Mouse (Mus musculus) lung, embryonic 14.5 days (tissue): Measurements from ENCODE around the gene F3. TPM values are rescaled to one million over a fixed set of nuclear protein-coding genes. Genes with fewer than 3 reads are reported as not detected.
A peak's percentile ranks its signal among the peaks of the same experiment; 100 is the strongest.

Source experiments
- ATAC-seq: fragments of 200-750 bp; cut with Nextera tagmentation; 2 replicates; pipeline ENCODE4 v1.8.0; 2017; ENCODE audit warnings: mild to moderate bottlenecking, moderate TSS enrichment, moderate library complexity; ENCODE audit not compliant: insufficient read depth
- DNase-seq: peaks from one replicate; pipeline ENCODE4 v3.0.0-alpha.2; 2015
- H3K27ac ChIP-seq: fragments of 300-500 bp; sonication (generic); 2 replicates; pipeline ENCODE4 v1.5.1; 2014; ENCODE audit warnings: low read depth, mild to moderate bottlenecking, moderate library complexity
- H3K27me3 ChIP-seq: fragments of 300-500 bp; sonication (generic); 2 replicates; pipeline ENCODE4 v1.6.1; 2014; ENCODE audit warnings: low read length, control low read depth; ENCODE audit not compliant: insufficient read depth
- H3K36me3 ChIP-seq: fragments of 300-500 bp; sonication (generic); 2 replicates; pipeline ENCODE4 v1.6.1; 2014; ENCODE audit warnings: control low read depth; ENCODE audit not compliant: insufficient read depth
- H3K4me1 ChIP-seq: fragments of 300-500 bp; sonication (generic); 2 replicates; pipeline ENCODE4 v1.6.1; 2014; ENCODE audit warnings: antibody characterized with exemption, control low read depth; ENCODE audit not compliant: insufficient read depth
- H3K4me2 ChIP-seq: fragments of 300-500 bp; sonication (generic); 2 replicates; pipeline ENCODE4 v1.6.1; 2014; ENCODE audit warnings: mild to moderate bottlenecking
- H3K4me3 ChIP-seq: fragments of 300-500 bp; sonication (generic); 2 replicates; pipeline ENCODE4 v1.5.1; 2014; ENCODE audit warnings: low read depth, low read length
- H3K9ac ChIP-seq: fragments of 300-500 bp; sonication (generic); 2 replicates; pipeline ENCODE4 v1.6.1; 2014
- H3K9me3 ChIP-seq: fragments of 300-500 bp; sonication (generic); 2 replicates; pipeline ENCODE4 v1.6.1; 2016; ENCODE audit warnings: low read depth, low read length, control low read depth
- CTCF ChIP-seq: IDR thresholded peaks from 2 replicates; pipeline ENCODE4 v1.5.1; 2016; ENCODE audit warnings: antibody characterized with exemption, low read depth
- WGBS: fragments of 180-500 bp; shearing (Covaris S2); extraction: QIAGEN DNeasy Blood & Tissue Kit; methylation state at CpG from one replicate; pipeline ENCODE4 v1.1.7; 2014; 5-methylcytosine and 5-hydroxymethylcytosine counted together
- polyA plus RNA-seq: library from polyadenylated mRNA; unstranded; fragments of >200 nt; fragmentation: Nextera tagmentation; extraction: Ambion mirVana; gene quantifications from 2 replicates; pipeline ENCODE4 v1.2.1, GENCODE M21; 2014

Gene F3
- polyA plus RNA-seq, 1 experiment from 2014 or later: 16.1 TPM

DNA sequence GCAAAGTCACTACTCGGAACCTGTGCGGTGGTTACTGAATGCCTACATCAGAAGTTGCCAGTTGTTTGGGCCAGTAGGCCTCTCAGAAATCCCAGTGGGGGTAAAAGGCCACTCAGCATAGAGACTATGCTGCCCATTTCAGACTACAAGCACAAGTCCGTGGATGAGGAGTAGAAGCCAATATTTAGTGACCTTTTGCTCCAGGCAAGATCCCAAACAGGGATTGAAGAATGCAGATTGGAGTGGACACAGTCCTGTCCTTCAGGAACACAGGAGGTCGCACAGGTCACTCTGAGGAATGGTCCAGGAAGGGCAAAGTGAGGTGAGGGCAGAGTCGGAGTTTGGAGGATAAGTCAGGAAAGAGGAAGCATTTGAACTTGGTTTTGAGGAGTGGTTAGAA, 29.6 kb upstream of the F3 start:
- H3K36me3 ChIP-seq: no peaks in the 10 kb centered on the region
- no peak overlapping the region for H3K9ac ChIP-seq
- ATAC-seq (no peak), DNase-seq (no peak)
- TF ChIP-seq CTCF: no peak
- H3K27ac ChIP-seq: no peak overlapping the region
- 77% methylated on average over 5 of the region's 5 CpGs for WGBS
- H3K4me2 ChIP-seq: no peak overlapping the region
- no peak overlapping the region for H3K4me3 ChIP-seq
- no peaks in the 10 kb centered on the region for H3K4me1 ChIP-seq
- H3K27me3 ChIP-seq: no peaks in the 10 kb centered on the region
- H3K9me3 ChIP-seq: no peaks in the 10 kb centered on the region

- H3K4me2 ChIP-seq: no peak overlapping the region
- no peaks in the 10 kb centered on the region for H3K9me3 ChIP-seq
- H3K4me1 ChIP-seq: 0 out of 2 replicates have a peak, but pooled peaks cover 4% of the 10 kb centered on the region
- H3K27me3 ChIP-seq: no peaks in the 10 kb centered on the region
- DNase-seq (no peak), ATAC-seq (no peak)
- H3K27ac ChIP-seq: no peak overlapping the region
- H3K9ac ChIP-seq: no peak overlapping the region
- WGBS: 74% methylated on average over 7 of the region's 7 CpGs
- H3K36me3 ChIP-seq: no peaks in the 10 kb centered on the region
- no peak for TF ChIP-seq CTCF
- H3K4me3 ChIP-seq: no peak overlapping the region
Measured at GRCm38 (mm10) chr3:121697169-121697568, 26.2 kb upstream of the F3 start.

- H3K4me3 ChIP-seq: no peak overlapping the region
- no peak overlapping the region for H3K27ac ChIP-seq
- H3K4me1 ChIP-seq: 0 out of 2 replicates have a peak, but pooled peaks cover 4% of the 10 kb centered on the region
- no peak overlapping the region for H3K4me2 ChIP-seq
- no peak for ATAC-seq
- WGBS: 64% methylated on average over 4 of the region's 4 CpGs
- no peaks in the 10 kb centered on the region for H3K27me3 ChIP-seq
- DNase-seq: no peak
- TF ChIP-seq CTCF: no peak
- no peaks in the 10 kb centered on the region for H3K9me3 ChIP-seq
- no peak overlapping the region for H3K9ac ChIP-seq
- H3K36me3 ChIP-seq: no peaks in the 10 kb centered on the region
Measured at GRCm38 (mm10) chr3:121699401-121699800, 23.9 kb upstream of the F3 start.

GRCm38 (mm10) chr3:121699849-121700248, 23.5 kb upstream of the F3 start:
- 0 out of 2 replicates have a peak, but pooled peaks cover 4% of the 10 kb centered on the region for H3K4me1 ChIP-seq
- DNase-seq: no peak
- no peaks in the 10 kb centered on the region for H3K9me3 ChIP-seq
- H3K27me3 ChIP-seq: no peaks in the 10 kb centered on the region
- no peak for TF ChIP-seq CTCF
- no peak overlapping the region for H3K4me2 ChIP-seq
- ATAC-seq: peak; percentile 24; the same call in 1 of the 2 replicates
- WGBS: 72% methylated on average over 4 of the region's 4 CpGs
- no peak overlapping the region for H3K4me3 ChIP-seq
- H3K36me3 ChIP-seq: no peaks in the 10 kb centered on the region
- no peak overlapping the region for H3K27ac ChIP-seq
- H3K9ac ChIP-seq: no peak overlapping the region

- H3K36me3 ChIP-seq: no peaks in the 10 kb centered on the region
- H3K4me3 ChIP-seq: no peak overlapping the region
- DNase-seq (peak; percentile 33), ATAC-seq (peak; percentile 54; the same call in 1 of the 2 replicates)
- H3K27ac ChIP-seq: no peak overlapping the region
- H3K27me3 ChIP-seq: no peaks in the 10 kb centered on the region
- no peak overlapping the region for H3K4me2 ChIP-seq
- TF ChIP-seq CTCF: no peak
- no peak overlapping the region for H3K9ac ChIP-seq
- 0 out of 2 replicates have a peak, but pooled peaks cover 4% of the 10 kb centered on the region for H3K4me1 ChIP-seq
- 29% methylated on average over 8 of the region's 8 CpGs for WGBS
- H3K9me3 ChIP-seq: no peaks in the 10 kb centered on the region
Measured at GRCm38 (mm10) chr3:121700364-121700952, 22.9 kb upstream of the F3 start.

- Histone ChIP-seq H3K9ac (no peak overlapping the region), H3K4me3 (no peak overlapping the region), H3K27me3 (no peaks in the 10 kb centered on the region), H3K27ac (no peak overlapping the region), H3K4me2 (no peak overlapping the region), H3K4me1 (0 out of 2 replicates have a peak, but pooled peaks cover 4% of the 10 kb centered on the region), H3K36me3 (no peaks in the 10 kb centered on the region), H3K9me3 (no peaks in the 10 kb centered on the region)
- 79% methylated on average over 7 of the region's 7 CpGs for WGBS
- no peak for DNase-seq
- TF ChIP-seq CTCF: no peak
- no peak for ATAC-seq
Measured at GRCm38 (mm10) chr3:121703155-121703879, 20.0 kb upstream of the F3 start.

DNA sequence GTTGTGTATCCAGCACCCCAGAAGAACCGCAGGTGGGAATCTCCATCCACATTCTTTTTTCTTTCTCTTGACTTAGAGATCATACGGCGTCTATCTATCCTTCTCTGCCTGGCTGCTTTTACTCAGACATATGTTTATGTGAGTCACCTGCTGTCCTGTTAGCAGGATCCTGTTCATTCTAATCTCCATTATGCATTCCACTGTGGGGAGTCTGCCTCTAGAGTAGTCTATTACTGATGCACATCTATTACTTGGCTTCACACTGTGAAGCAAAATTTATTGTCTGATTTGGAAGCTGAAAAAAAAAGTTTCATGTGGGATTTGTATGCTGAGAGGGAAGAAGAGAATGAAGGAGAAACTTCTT, 19.5 kb upstream of the F3 start:
- Histone ChIP-seq H3K4me1 (0 out of 2 replicates have a peak, but pooled peaks cover 4% of the 10 kb centered on the region), H3K9ac (no peak overlapping the region), H3K27ac (no peak overlapping the region), H3K4me3 (no peak overlapping the region), H3K36me3 (no peaks in the 10 kb centered on the region), H3K27me3 (no peaks in the 10 kb centered on the region), H3K9me3 (no peaks in the 10 kb centered on the region), H3K4me2 (no peak overlapping the region)
- DNase-seq: no peak
- ATAC-seq: no peak
- 78% methylated on average over 3 of the region's 3 CpGs for WGBS
- no peak for TF ChIP-seq CTCF
